Mouse (Mus musculus) left cerebral cortex, adult 9 months (tissue): ENCODE measurements around the gene Etv2.

Experiments
- DNase-seq, 2 experiments: peaks; one replicate each; pipeline ENCODE4 v3.0.0; 2022; ENCODE audit warnings: low spot score in 2 of 2

Etv2 gene

GRCm38 (mm10) chr7:30613529-30614112, 22.0 kb downstream of the Etv2 start:
- peak in 1 of 2 experiments; percentile 55 for DNase-seq

- no peak for DNase-seq
These were observed 22.8 kb downstream of the Etv2 start, which contains the start of gene Upk1a for GRCm38 (mm10) chr7:30612654-30613402. Gene Upk1a, minus strand, starts transcription at chr7:30612847.

- DNase-seq: no peak
These were observed 25.6 kb downstream of the Etv2 start for GRCm38 (mm10) chr7:30610043-30610442.

GRCm38 (mm10) chr7:30608476-30608875, 27.2 kb downstream of the Etv2 start:
- no peak for DNase-seq

GRCm38 (mm10) chr7:30607706-30608309, 27.8 kb downstream of the Etv2 start:
- DNase-seq: no peak

GRCm38 (mm10) chr7:30604944-30605343, 30.7 kb downstream of the Etv2 start:
- DNase-seq: no peak

GRCm38 (mm10) chr7:30604424-30604823, 31.2 kb downstream of the Etv2 start:
- DNase-seq: no peak

- no peak for DNase-seq
These were observed 33.1 kb downstream of the Etv2 start for GRCm38 (mm10) chr7:30602583-30602982.

GRCm38 (mm10) chr7:30600651-30601050, 35.0 kb downstream of the Etv2 start:
- DNase-seq: no peak

GRCm38 (mm10) chr7:30599933-30600353, 35.7 kb downstream of the Etv2 start:
- DNase-seq: peak; percentile 80 to 93

- DNase-seq: no peak
These were observed 36.9 kb downstream of the Etv2 start, which contains the start of gene Zbtb32 for GRCm38 (mm10) chr7:30598786-30599185. Gene Zbtb32, minus strand, starts transcription at chr7:30598909.

- no peak for DNase-seq
These were observed 38.8 kb downstream of the Etv2 start for GRCm38 (mm10) chr7:30596811-30597210.

- no peak for DNase-seq
These were observed 39.6 kb downstream of the Etv2 start for GRCm38 (mm10) chr7:30596093-30596492.

- DNase-seq: no peak
These were observed 41.1 kb downstream of the Etv2 start for GRCm38 (mm10) chr7:30594510-30595024.

GRCm38 (mm10) chr7:30593579-30594509, 41.8 kb downstream of the Etv2 start:
- no peak for DNase-seq

GRCm38 (mm10) chr7:30592772-30593423, 42.8 kb downstream of the Etv2 start:
- DNase-seq: no peak

GRCm38 (mm10) chr7:30591605-30591951, 44.1 kb downstream of the Etv2 start:
- DNase-seq: no peak

GRCm38 (mm10) chr7:30590927-30591604, 44.6 kb downstream of the Etv2 start:
- no peak for DNase-seq

- DNase-seq: peak in 1 of 2 experiments; percentile 79
These were observed 46.0 kb downstream of the Etv2 start for GRCm38 (mm10) chr7:30589435-30590301.
